Mouse (Mus musculus) urinary bladder, postnatal 36 days (tissue): ENCODE results near the gene Gm49322.

ENCODE experiments used
- DNase-seq, 2 experiments: peaks; one replicate each; pipeline ENCODE4 v3.0.0; 2022; ENCODE audit warnings: low spot score in 2 of 2, mixed read lengths in 1 of 2

Gm49322 gene

GRCm38 (mm10) chr10:80584045-80584488, 21.8 kb upstream of the Gm49322 start:
- DNase-seq, result no peak

GRCm38 (mm10) chr10:80584642-80585552, 20.9 kb upstream of the Gm49322 start:
- no peak for DNase-seq

- DNase-seq, result no peak
Measured at GRCm38 (mm10) chr10:80585581-80585980, 20.2 kb upstream of the Gm49322 start.

- no peak for DNase-seq
Measured at GRCm38 (mm10) chr10:80586407-80587304, 19.2 kb upstream of the Gm49322 start.

GRCm38 (mm10) chr10:80587305-80587657, 18.5 kb upstream of the Gm49322 start:
- no peak for DNase-seq

GRCm38 (mm10) chr10:80589127-80589878, 16.5 kb upstream of the Gm49322 start:
- no peak for DNase-seq

- peak; percentile 92 to 95 for DNase-seq
Measured at GRCm38 (mm10) chr10:80589879-80590854, 15.7 kb upstream of the Gm49322 start, which contains the start of gene Abhd17a. TSS of gene Abhd17a (minus strand) at chr10:80590341.

- no peak for DNase-seq
Measured at GRCm38 (mm10) chr10:80596318-80596717, 9.5 kb upstream of the Gm49322 start.

- DNase-seq, result peak; percentile 93 to 95
Measured at GRCm38 (mm10) chr10:80602698-80603325, 3.0 kb upstream of the Gm49322 start, which contains the start of the genes Scamp4 and Adat3. TSS of gene Scamp4 (plus strand) at chr10:80602872. TSS of gene Adat3 (plus strand) at chr10:80602880.

- no peak for DNase-seq
Measured at GRCm38 (mm10) chr10:80603364-80603763, 2.5 kb upstream of the Gm49322 start.

GRCm38 (mm10) chr10:80604001-80604509, 1.8 kb upstream of the Gm49322 start:
- DNase-seq, result no peak

GRCm38 (mm10) chr10:80604988-80605387, 833 bp upstream of the Gm49322 start:
- no peak for DNase-seq

GRCm38 (mm10) chr10:80606306-80606705, 485 bp downstream of the Gm49322 start:
- DNase-seq, result no peak

- no peak for DNase-seq
Measured at GRCm38 (mm10) chr10:80606737-80607350, 1.0 kb downstream of the Gm49322 start.

- DNase-seq, result no peak
Measured at GRCm38 (mm10) chr10:80608435-80608834, 2.6 kb downstream of the Gm49322 start.

- DNase-seq, result no peak
Measured at GRCm38 (mm10) chr10:80609269-80609924, 3.6 kb downstream of the Gm49322 start.

GRCm38 (mm10) chr10:80610116-80610785, 4.4 kb downstream of the Gm49322 start:
- DNase-seq, result no peak

- no peak for DNase-seq
Measured at GRCm38 (mm10) chr10:80611024-80611423, 5.2 kb downstream of the Gm49322 start.
